Mouse (Mus musculus): ENCODE results near the gene Acap2.

DNA sequence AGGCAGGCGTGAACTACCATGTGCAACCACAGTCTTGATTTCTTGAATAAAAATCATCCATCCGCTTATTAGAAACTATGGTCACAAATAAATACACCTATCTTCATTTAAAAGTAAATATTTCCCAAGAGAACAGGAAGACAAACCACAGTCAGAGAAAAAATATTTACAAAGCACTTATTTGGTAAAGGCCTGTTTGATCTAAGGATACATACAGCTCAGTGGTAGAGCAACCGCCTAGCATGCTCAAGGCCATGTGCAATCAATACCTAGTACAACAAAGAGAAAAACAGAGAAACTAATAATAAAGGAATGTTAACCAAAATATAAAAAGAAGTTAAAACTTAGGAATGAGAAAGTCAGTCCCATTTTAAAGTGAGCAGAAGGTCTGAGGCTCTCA lies 28.8 kb downstream of the Acap2 start:
- TF ChIP-seq GATA1 (IDR thresholded peaks at IDR 0.05; ENCODE audit: low read length) (no peak), TAL1 (IDR thresholded peaks at IDR 0.05; ENCODE audit: low read length) (no peak)
